Mouse (Mus musculus): Measurements from ENCODE around the gene Dmwd. TPM values are rescaled to one million over a fixed set of nuclear protein-coding genes. Genes with fewer than 3 reads are reported as not detected.
A peak's percentile ranks its signal among the peaks of the same experiment; 100 is the strongest.

The Dmwd gene
- total and polyA plus RNA-seq, 3 experiments: 18.3 to 70.3 (median 51.5) TPM

DNA sequence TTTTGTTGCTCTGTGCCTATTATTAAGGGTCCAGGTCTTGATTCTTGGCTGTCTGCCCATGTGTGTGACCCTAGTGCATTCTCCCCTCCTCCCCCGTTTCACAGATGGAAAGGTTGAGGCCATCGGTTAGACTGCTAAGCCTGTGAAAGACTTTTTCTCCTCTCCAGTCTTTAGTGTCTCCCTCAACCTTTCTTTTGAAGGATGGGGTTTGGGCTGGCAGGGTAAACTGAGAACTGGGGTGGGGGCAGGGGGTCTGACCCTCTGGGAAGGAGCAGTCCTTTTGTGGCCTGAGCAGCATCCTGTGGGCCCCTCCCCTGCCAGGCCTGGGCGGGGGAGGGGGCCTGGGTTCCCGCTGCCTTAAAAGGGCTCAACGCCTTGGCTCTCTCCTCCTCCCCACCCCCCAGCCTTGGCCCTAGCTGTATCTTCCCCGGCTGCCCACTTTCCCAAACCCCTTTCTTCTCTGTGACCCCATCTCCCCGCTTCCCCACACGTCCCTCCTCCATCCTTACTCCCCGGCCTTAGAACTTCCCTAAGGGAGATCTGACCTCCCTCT is 9.0 kb downstream of the Dmwd start:
- Histone ChIP-seq H3K79me2 (ENCODE audit: control insufficient read depth, insufficient read depth, low read length, poor library complexity) (no peaks in the 10 kb centered on the region), H3K9me3 (replicated peaks; ENCODE audit: insufficient read depth, low read length) (no peaks in the 10 kb centered on the region), H3K27ac (ENCODE audit: control insufficient read depth, low read depth, low read length) (no peak overlapping the region), H3K9ac (ENCODE audit: control insufficient read depth, low read depth, low read length, poor library complexity, severe bottlenecking) (no peak overlapping the region), H3K36me3 (ENCODE audit: control insufficient read depth in 1 of 2, insufficient read depth in 2 of 2, low read length in 2 of 2) (peaks cover 0 to 8% of the 10 kb centered on the region in 2 experiments; a peak in 2 of 4 replicates), H3K4me1 (ENCODE audit: control insufficient read depth in 1 of 2, insufficient read depth in 2 of 2, low read length in 2 of 2) (peaks cover 5 to 14% of the 10 kb centered on the region in 2 experiments), H3K4me3 (ENCODE audit: control insufficient read depth in 1 of 2, insufficient read depth in 1 of 2, low read depth in 2 of 2, low read length in 2 of 2) (no peak overlapping the region), H3K27me3 (ENCODE audit: control insufficient read depth in 1 of 2, insufficient read depth in 2 of 2, low read length in 2 of 2) (no peaks in the 10 kb centered on the region)
- TF ChIP-seq TCF12 (IDR thresholded peaks at IDR 0.05; ENCODE audit: low read depth, low read length): no peak
- TF ChIP-seq ELF1 (IDR thresholded peaks at IDR 0.05; ENCODE audit: low read depth, low read length): no peak
- no peak for TF ChIP-seq ZC3H11A (IDR thresholded peaks at IDR 0.05; ENCODE audit: low read depth, low read length)
- TF ChIP-seq USF1 (IDR thresholded peaks at IDR 0.05; ENCODE audit: low read depth, low read length): no peak
- TF ChIP-seq ZNF384 (IDR thresholded peaks at IDR 0.05; ENCODE audit: low read depth, low read length): no peak
- TF ChIP-seq UBTF (IDR thresholded peaks at IDR 0.05; ENCODE audit: borderline replicate concordance, insufficient read depth, low read depth, low read length): no peak
- TF ChIP-seq ZMIZ1 (IDR thresholded peaks at IDR 0.05; ENCODE audit: low read depth, low read length): no peak
- TF ChIP-seq SIN3A (IDR thresholded peaks at IDR 0.05; ENCODE audit: low read length): no peak
- DNase-seq (ENCODE audit: low read depth, low spot score): no peak

DNA sequence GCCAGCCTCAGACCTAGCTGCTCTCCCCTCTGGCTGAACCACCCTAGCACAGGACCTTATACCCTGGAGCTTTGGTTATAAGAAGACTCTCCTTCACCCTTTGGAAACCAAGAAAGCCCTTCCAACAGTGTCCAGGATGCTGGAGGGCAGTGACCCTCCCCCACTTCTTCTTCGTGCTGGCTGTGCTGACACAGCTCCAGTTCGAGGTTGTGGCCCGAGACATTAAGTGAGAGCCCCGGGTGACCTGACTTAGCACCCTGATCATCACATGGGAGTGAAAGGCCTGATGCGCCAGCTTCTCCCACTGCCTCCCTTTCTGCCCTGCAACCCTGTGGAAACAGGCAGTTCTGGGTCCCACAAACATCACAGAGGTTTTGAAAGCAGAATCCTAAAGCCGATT is 9.5 kb downstream of the Dmwd start:
- Histone ChIP-seq H3K79me2 (ENCODE audit: control insufficient read depth, insufficient read depth, low read length, poor library complexity) (no peaks in the 10 kb centered on the region), H3K9ac (ENCODE audit: control insufficient read depth, low read depth, low read length, poor library complexity, severe bottlenecking) (no peak overlapping the region), H3K4me3 (ENCODE audit: control insufficient read depth in 1 of 2, insufficient read depth in 1 of 2, low read depth in 2 of 2, low read length in 2 of 2) (no peak overlapping the region), H3K36me3 (ENCODE audit: control insufficient read depth in 1 of 2, insufficient read depth in 2 of 2, low read length in 2 of 2) (peaks cover 0 to 8% of the 10 kb centered on the region in 2 experiments; a peak in 2 of 4 replicates), H3K9me3 (replicated peaks; ENCODE audit: insufficient read depth, low read length) (no peaks in the 10 kb centered on the region), H3K4me1 (ENCODE audit: control insufficient read depth in 1 of 2, insufficient read depth in 2 of 2, low read length in 2 of 2) (peaks cover 5 to 14% of the 10 kb centered on the region in 2 experiments), H3K27me3 (ENCODE audit: control insufficient read depth in 1 of 2, insufficient read depth in 2 of 2, low read length in 2 of 2) (no peaks in the 10 kb centered on the region), H3K27ac (ENCODE audit: control insufficient read depth, low read depth, low read length) (no peak overlapping the region)
- TF ChIP-seq MAZ (IDR thresholded peaks at IDR 0.05; ENCODE audit: low read depth, low read length) (0 out of 2 replicates have a peak, but pooled peaks have one; percentile 22), CTCF (IDR thresholded peaks at IDR 0.05 in 2 of 3, conservative IDR thresholded peaks at IDR 0.05 in 1 of 3; ENCODE audit: control insufficient read depth in 1 of 3, insufficient read depth in 1 of 3, low read depth in 2 of 3, low read length in 3 of 3, poor library complexity in 1 of 3, severe bottlenecking in 1 of 3) (no peak), USF1 (IDR thresholded peaks at IDR 0.05; ENCODE audit: low read depth, low read length) (no peak)
- no peak for DNase-seq (ENCODE audit: low read depth, low spot score)

DNA sequence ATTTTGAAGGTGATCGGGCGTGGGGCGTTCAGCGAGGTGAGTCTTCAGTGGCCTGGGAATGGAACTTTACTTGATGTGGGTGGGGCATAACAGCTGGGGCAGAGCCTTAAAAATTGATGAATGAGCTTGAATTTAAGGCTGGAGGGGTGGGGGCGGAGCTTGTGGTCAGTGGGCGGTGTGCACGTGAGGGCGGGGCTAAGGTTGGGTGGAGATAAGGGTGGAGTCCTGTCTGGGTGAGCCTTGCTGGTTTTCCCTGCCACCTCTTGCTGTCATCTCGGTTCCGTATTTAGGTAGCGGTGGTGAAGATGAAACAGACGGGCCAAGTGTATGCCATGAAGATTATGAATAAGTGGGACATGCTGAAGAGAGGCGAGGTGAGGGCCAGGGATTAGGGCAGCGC is 10.0 kb downstream of the Dmwd start:
- H3K27ac ChIP-seq (ENCODE audit: control insufficient read depth, low read depth, low read length): no peak overlapping the region

More for the DNA sequence above, 10.0 kb downstream of the Dmwd start:
- Histone ChIP-seq H3K27me3 (ENCODE audit: control insufficient read depth in 1 of 2, insufficient read depth in 2 of 2, low read length in 2 of 2) (no peaks in the 10 kb centered on the region), H3K9me3 (replicated peaks; ENCODE audit: insufficient read depth, low read length) (no peaks in the 10 kb centered on the region), H3K4me1 (ENCODE audit: control insufficient read depth in 1 of 2, insufficient read depth in 2 of 2, low read length in 2 of 2) (peaks cover 5 to 14% of the 10 kb centered on the region in 2 experiments), H3K9ac (ENCODE audit: control insufficient read depth, low read depth, low read length, poor library complexity, severe bottlenecking) (no peak overlapping the region), H3K36me3 (ENCODE audit: control insufficient read depth in 1 of 2, insufficient read depth in 2 of 2, low read length in 2 of 2) (peaks cover 0 to 8% of the 10 kb centered on the region in 2 experiments; a peak in 2 of 4 replicates), H3K79me2 (ENCODE audit: control insufficient read depth, insufficient read depth, low read length, poor library complexity) (no peaks in the 10 kb centered on the region), H3K4me3 (ENCODE audit: control insufficient read depth in 1 of 2, insufficient read depth in 1 of 2, low read depth in 2 of 2, low read length in 2 of 2) (no peak overlapping the region)
- DNase-seq (ENCODE audit: low read depth, low spot score): peak; percentile 89
- TF ChIP-seq MAFK (IDR thresholded peaks at IDR 0.05; ENCODE audit: borderline replicate concordance, low read depth, low read length) (no peak), NELFE (IDR thresholded peaks at IDR 0.05; ENCODE audit: low read depth, low read length) (no peak), TBP (IDR thresholded peaks at IDR 0.05; ENCODE audit: low read depth, low read length) (no peak), GATA1 (IDR thresholded peaks at IDR 0.05; ENCODE audit: low read depth, low read length) (0 out of 2 replicates have a peak, but pooled peaks have one; percentile 5), MXI1 (IDR thresholded peaks at IDR 0.05; ENCODE audit: low read depth, low read length) (peak; percentile 48; the same call in 1 of the 2 replicates), USF1 (IDR thresholded peaks at IDR 0.05; ENCODE audit: low read depth, low read length) (peak; percentile 82), BHLHE40 (IDR thresholded peaks at IDR 0.05; ENCODE audit: borderline replicate concordance, low read depth, low read length) (peak; percentile 95), ETS1 (IDR thresholded peaks at IDR 0.05; ENCODE audit: low read depth, low read length) (0 out of 2 replicates have a peak, but pooled peaks have one; percentile 8)

All from MEL (cell line).